Mouse (Mus musculus): Measurements from ENCODE around the gene Lpin3. TPM values are rescaled to one million over a fixed set of nuclear protein-coding genes. Genes with fewer than 3 reads are reported as not detected.

Gene Lpin3
- polyA plus RNA-seq, 1 experiment = 3.1 TPM

- H3K4me3 ChIP-seq (ENCODE audit: insufficient read depth, low read length) = no peak overlapping the region
- TF ChIP-seq POLR2A (IDR thresholded peaks at IDR 0.05; ENCODE audit: low read depth, low read length) (no peak), CTCF (IDR thresholded peaks at IDR 0.05; ENCODE audit: borderline replicate concordance, insufficient read depth, low read length) (no peak)
- H3K4me1 ChIP-seq (ENCODE audit: control insufficient read depth, insufficient read depth, low read length) = no peaks in the 10 kb centered on the region
- H3K27ac ChIP-seq (ENCODE audit: insufficient read depth, low read length) = no peak overlapping the region
These were observed 71.1 kb downstream of the Lpin3 start for GRCm38 (mm10) chr2:160951595-160951994.

GRCm38 (mm10) chr2:160953131-160953873 is 72.8 kb downstream of the Lpin3 start:
- no peak overlapping the region for H3K27ac ChIP-seq (ENCODE audit: insufficient read depth, low read length)
- no peak overlapping the region for H3K4me3 ChIP-seq (ENCODE audit: insufficient read depth, low read length)
- no peak for TF ChIP-seq POLR2A (IDR thresholded peaks at IDR 0.05; ENCODE audit: low read depth, low read length)
- TF ChIP-seq CTCF (IDR thresholded peaks at IDR 0.05; ENCODE audit: borderline replicate concordance, insufficient read depth, low read length) = no peak

GRCm38 (mm10) chr2:160954541-160954940 is 74.1 kb downstream of the Lpin3 start:
- no peak overlapping the region for H3K4me3 ChIP-seq (ENCODE audit: insufficient read depth, low read length)
- TF ChIP-seq CTCF (IDR thresholded peaks at IDR 0.05; ENCODE audit: borderline replicate concordance, insufficient read depth, low read length) = no peak
- TF ChIP-seq POLR2A (IDR thresholded peaks at IDR 0.05; ENCODE audit: low read depth, low read length) = no peak
- H3K27ac ChIP-seq (ENCODE audit: insufficient read depth, low read length) = no peak overlapping the region
- H3K4me1 ChIP-seq (ENCODE audit: control insufficient read depth, insufficient read depth, low read length) = no peaks in the 10 kb centered on the region

More at GRCm38 (mm10) chr2:160953131-160953873, 72.8 kb downstream of the Lpin3 start:
- H3K4me1 ChIP-seq (ENCODE audit: control insufficient read depth, insufficient read depth, low read length) = no peaks in the 10 kb centered on the region

GRCm38 (mm10) chr2:160955331-160955730 is 74.9 kb downstream of the Lpin3 start:
- Histone ChIP-seq H3K27ac (ENCODE audit: insufficient read depth, low read length) (no peak overlapping the region), H3K4me1 (ENCODE audit: control insufficient read depth, insufficient read depth, low read length) (no peaks in the 10 kb centered on the region), H3K4me3 (ENCODE audit: insufficient read depth, low read length) (no peak overlapping the region)
- no peak for TF ChIP-seq POLR2A (IDR thresholded peaks at IDR 0.05; ENCODE audit: low read depth, low read length)
- no peak for TF ChIP-seq CTCF (IDR thresholded peaks at IDR 0.05; ENCODE audit: borderline replicate concordance, insufficient read depth, low read length)

Other genes with a start within 250 kb of the Lpin3 start
- 64.6 and 78.4 TPM in 2 replicates for gene Top1, start 234.8 kb upstream of the Lpin3 start, polyA plus RNA-seq (2011; ENCODE audit: insufficient read length, low read depth, missing spikeins)
- 55.6 and 59.7 TPM in 2 replicates for gene Plcg1, start 149.4 kb upstream of the Lpin3 start, polyA plus RNA-seq (2011; ENCODE audit: insufficient read length, low read depth, missing spikeins)
- gene Zhx3, start 7.7 kb upstream of the Lpin3 start, polyA plus RNA-seq (2011; ENCODE audit: insufficient read length, low read depth, missing spikeins) = 11.7 and 14.1 TPM in 2 replicates
- gene Emilin3, start 31.7 kb downstream of the Lpin3 start, polyA plus RNA-seq (2011; ENCODE audit: insufficient read length, low read depth, missing spikeins) = 0.19 TPM in 1 of 2 replicates, not detected in the other
- gene Chd6, start 228.4 kb downstream of the Lpin3 start, polyA plus RNA-seq (2011; ENCODE audit: insufficient read length, low read depth, missing spikeins) = 28.9 and 40.2 TPM in 2 replicates

Measured in embryonic fibroblast, embryonic 13.5 days (primary cell).